Mouse (Mus musculus) neural tube, embryonic 15.5 days (tissue): ENCODE measurements at regions not wholly inside any gene's neighbourhood (a gene's known extent, or its start where the extent isn't known, plus 50 kb on each side); places are given as distances from the start of the nearest gene placed in this dataset.

Experiments
- ATAC-seq: fragments of 200-750 bp; cut with Nextera tagmentation; 2 replicates; pipeline ENCODE4 v1.8.0; 2017; ENCODE audit warnings: mild to moderate bottlenecking, moderate TSS enrichment, moderate library complexity; ENCODE audit not compliant: low FRiP score
- H3K27ac ChIP-seq: fragments of 300-500 bp; sonication (generic); replicated peaks from 2 replicates; pipeline ENCODE4 v1.5.1; 2015; ENCODE audit warnings: mild to moderate bottlenecking, inconsistent platforms
- H3K27me3 ChIP-seq: fragments of 300-500 bp; sonication (generic); replicated peaks from 2 replicates; pipeline ENCODE4 v1.6.1; 2015; ENCODE audit warnings: inconsistent platforms
- H3K36me3 ChIP-seq: fragments of 300-500 bp; sonication (generic); 2 replicates; pipeline ENCODE4 v1.6.1; 2015; ENCODE audit warnings: inconsistent platforms
- H3K4me1 ChIP-seq: fragments of 300-500 bp; sonication (generic); 2 replicates; pipeline ENCODE4 v1.6.1; 2015; ENCODE audit warnings: inconsistent platforms
- H3K4me2 ChIP-seq: fragments of 300-500 bp; sonication (generic); 2 replicates; pipeline ENCODE4 v1.6.1; 2015; ENCODE audit warnings: inconsistent platforms, mild to moderate bottlenecking, moderate library complexity
- H3K4me3 ChIP-seq: fragments of 300-500 bp; sonication (generic); replicated peaks from 2 replicates; pipeline ENCODE4 v1.5.1; 2015; ENCODE audit warnings: mild to moderate bottlenecking, inconsistent platforms
- H3K9ac ChIP-seq: fragments of 300-500 bp; sonication (generic); replicated peaks from 2 replicates; pipeline ENCODE4 v1.6.1; 2015; ENCODE audit warnings: mild to moderate bottlenecking, inconsistent platforms
- H3K9me3 ChIP-seq: fragments of 300-500 bp; sonication (generic); replicated peaks from 2 replicates; pipeline ENCODE4 v1.6.1; 2016; ENCODE audit warnings: inconsistent platforms
- WGBS: fragments of 180-500 bp; shearing (Covaris S2); methylation state at CpG from one replicate; pipeline ENCODE4 v1.1.7; 2015; ENCODE audit warnings: mixed read lengths; 5-methylcytosine and 5-hydroxymethylcytosine counted together

GRCm38 (mm10) chr10:117429459-117430183 lies 49.8 kb upstream of the Cpsf6 start:
- WGBS = 89% methylated on average over 19 of the region's 19 CpGs
- Histone ChIP-seq H3K36me3 (no peaks in the 10 kb centered on the region), H3K4me3 (no peak overlapping the region), H3K4me1 (peaks cover 5% of the 10 kb centered on the region; the same call in 1 of the 2 replicates), H3K4me2 (no peak overlapping the region), H3K9ac (no peak overlapping the region), H3K9me3 (no peaks in the 10 kb centered on the region), H3K27me3 (no peaks in the 10 kb centered on the region), H3K27ac (no peak overlapping the region)
- ATAC-seq = no peak
